Mouse (Mus musculus) leukemia stem cell, adult 10-12 weeks (primary cell): ENCODE measurements around the gene Gm44596. TPM values are rescaled to one million over a fixed set of nuclear protein-coding genes. Genes with fewer than 3 reads are reported as not detected.

ENCODE experiments used
- polyA plus RNA-seq: library from polyadenylated mRNA; stranded (reverse); fragments of >175 nt; gene quantifications from 2 replicates; pipeline ENCODE4 v1.2.3, GENCODE M21; 2012; ENCODE audit warnings: low replicate concordance

The Gm44596 gene
- not detected in 2 replicates for polyA plus RNA-seq

DNA sequence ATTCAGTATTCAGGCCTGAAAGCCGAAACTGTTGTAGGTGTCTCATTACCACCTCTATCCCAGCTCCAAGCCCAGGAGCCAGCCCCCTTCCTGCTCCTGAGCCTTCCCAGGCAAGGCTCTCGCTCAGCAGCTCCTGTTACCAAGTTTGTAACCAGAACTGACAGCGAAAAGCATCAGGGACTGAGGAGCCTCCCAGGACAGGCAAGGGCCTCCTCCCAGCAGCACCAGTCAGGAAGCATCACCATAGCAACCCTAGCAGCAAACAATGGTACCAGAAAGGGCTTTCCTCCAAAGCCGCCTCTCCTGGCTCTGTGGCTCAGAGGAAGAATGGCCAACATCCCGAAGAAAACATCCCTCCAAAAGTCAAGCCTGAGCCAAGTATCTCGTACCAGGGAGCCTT, at the start of gene Gm44596, which contains the start of gene Tex52:
TSS of gene Gm44596 (plus strand) at position 312 of the 400 bp plus-strand sequence.
TSS of gene Tex52 (plus strand) at position 265 of the 400 bp plus-strand sequence.

DNA sequence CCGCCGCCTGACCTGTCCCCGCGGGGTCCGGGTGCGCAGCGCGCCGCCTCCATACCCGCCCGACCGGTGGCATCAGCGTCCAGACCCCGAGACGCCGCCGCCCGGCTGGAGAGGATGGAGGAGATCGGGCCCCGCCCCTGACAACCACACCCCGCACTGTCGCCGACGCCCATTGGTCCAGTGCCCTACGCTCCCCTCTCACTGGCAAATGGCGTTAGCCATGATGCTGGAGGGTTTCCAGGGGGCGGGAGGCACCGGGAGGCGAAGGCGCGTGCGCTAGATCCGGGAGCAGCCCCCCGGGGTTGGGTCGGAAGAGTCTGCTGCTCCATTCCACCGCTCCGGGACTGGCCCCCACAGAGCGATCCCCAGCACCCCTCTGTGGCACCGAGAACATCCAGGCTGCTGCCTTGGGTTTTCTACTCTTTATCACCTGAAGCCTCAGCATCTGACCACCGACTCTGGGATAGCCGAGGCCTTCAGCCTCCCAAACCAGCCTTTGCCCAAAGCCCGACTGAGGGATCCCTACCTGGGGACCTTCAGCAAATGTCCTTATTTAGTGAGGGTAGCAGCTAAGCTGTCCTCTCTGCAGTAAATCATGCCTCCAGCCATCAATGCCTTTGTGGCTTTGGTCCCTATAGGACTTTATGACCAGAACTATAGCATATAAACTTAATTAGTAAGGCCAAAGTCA, 19.4 kb upstream of the Gm44596 start, which contains the start of gene Tulp3:
TSS of gene Tulp3 (minus strand) at position 126 of the 691 bp plus-strand sequence.

DNA sequence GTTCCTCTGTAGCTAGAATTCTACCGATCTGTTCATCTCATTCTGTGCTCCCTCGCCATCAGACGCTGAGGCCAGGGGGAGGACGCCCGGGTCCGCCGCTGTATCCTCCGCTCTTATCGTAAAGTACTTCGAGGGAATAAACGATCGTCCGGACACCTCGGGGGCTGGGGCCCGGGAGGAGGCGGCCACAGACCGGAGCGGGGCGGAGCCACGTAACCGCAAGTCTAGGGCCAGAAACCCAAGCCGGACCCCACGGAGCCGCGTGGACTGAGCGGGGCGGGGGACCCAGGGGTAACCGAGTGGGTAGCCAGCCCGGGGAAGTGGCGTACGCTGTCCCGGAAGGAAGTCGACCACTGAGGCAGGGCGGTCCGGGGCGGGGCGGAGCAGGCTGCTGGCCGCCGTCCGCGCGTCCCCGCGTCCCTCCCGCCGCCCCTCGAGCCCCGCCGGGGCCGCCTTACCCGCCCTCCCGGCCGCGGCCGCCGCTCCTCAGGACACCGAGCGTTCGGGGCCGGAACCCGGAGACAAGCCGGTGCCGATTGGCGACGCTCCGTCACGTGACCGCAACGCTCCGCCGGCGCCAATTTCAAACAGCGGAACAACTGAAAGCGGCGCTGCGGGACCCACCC, 12.8 kb upstream of the Gm44596 start, which contains the start of the genes Rhno1 and Foxm1:
TSS of gene Rhno1 (minus strand) at position 531 of the 626 bp plus-strand sequence.
TSS of gene Foxm1 (plus strand) at position 587 of the 626 bp plus-strand sequence.

DNA sequence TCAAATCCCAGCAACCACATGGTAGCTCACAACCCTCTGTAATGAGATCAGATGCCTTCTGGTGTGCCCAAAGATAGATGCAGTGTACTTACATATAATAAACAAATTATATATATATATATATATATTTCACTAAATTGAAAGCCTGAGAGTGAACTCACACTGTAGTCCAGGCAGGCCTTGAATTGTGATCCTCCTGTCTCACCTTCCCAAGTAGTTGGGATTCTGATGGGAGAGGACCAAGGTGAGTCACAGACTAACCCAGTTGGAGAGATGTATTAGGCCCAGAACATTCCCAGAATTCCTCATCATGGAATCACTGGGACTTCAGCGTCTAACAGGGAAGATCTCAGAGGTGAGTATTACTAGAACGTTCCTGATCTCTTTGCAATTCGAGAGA, 23.7 kb downstream of the Gm44596 start, which contains the start of gene Nrip2:
TSS of gene Nrip2 (plus strand) at position 301 of the 400 bp plus-strand sequence.

DNA sequence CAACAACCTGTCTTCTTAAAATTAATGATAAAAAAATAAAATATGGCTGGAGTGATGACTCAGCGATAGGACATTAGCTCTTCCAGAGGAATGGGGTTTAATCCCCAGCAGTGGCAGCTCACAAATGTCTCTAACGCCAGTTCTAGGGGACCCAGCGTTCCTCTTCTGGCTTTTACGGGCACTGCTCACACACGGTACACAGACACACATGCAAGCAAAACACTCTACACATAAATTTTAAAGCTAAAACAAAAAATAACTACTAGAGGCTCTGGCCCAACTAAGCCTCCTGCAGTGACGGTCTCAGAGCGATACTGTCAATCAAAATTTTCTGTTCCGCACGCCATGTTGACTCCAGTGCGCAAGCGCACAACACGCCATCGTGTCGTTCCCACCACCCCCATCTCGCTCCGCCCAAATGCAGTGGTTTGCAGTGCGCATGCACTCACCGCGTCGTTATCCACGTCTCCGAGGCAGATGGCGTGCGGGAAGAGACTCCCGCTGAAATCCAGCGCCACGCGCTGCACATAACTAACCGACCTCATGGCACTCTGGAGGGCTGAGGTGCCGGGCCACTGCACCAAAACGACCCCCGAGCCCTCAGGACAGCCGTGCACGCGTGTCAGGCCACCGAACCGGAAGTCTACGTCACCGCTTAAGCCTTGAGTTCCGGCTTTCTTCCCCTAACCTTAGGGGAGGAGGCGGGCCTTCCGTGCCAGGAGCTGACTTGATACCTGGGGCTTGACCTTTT, 49.1 kb downstream of the Gm44596 start, which contains the start of gene Itfg2:
TSS of gene Itfg2 (minus strand) at position 663 of the 751 bp plus-strand sequence.

DNA sequence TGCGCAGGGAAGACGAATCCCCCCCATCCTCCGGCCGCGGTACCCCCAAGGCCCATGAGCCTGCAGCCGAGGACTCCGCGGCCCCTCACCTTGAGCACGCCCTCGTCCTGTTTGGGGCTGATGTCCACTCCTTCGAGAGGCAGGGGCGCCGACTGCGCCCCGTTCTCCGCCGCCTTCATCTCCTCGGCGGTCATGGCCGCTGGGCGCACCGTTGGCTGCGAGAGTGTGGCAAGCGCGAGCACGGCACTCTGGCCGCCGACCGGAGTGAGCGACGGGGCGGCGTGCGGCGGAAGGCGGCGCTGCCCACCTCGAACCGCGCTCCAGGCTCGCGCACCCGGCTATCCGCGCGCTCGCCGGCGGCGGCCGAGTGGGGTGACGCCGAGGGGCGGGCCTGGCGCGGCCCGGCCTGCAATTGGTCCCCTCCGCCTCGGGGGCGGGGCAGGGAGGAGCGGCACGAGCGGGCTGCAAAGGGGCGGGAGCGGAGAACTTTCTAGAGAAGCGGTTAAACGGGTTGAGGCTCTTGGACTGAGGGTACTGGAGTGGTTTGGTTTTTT, 63.1 kb downstream of the Gm44596 start, which contains the start of gene Fkbp4:
TSS of gene Fkbp4 (minus strand) at position 361 of the 554 bp plus-strand sequence.

Other genes with a start within 250 kb of the Gm44596 start
- gene Tspan9, start 231.9 kb upstream of the Gm44596 start, polyA plus RNA-seq = 2.0 and 5.5 TPM in 2 replicates
- gene Tead4, start 74.7 kb upstream of the Gm44596 start, polyA plus RNA-seq = 0.41 TPM in 1 of 2 replicates, not detected in the other
- 0.57 and 0.70 TPM in 2 replicates for gene Tulp3, start 19.7 kb upstream of the Gm44596 start, polyA plus RNA-seq
- gene Rhno1, start 12.6 kb upstream of the Gm44596 start, polyA plus RNA-seq = 32.6 and 53.8 TPM in 2 replicates
- 41.4 and 98.2 TPM in 2 replicates for gene Foxm1, start 12.5 kb upstream of the Gm44596 start, polyA plus RNA-seq
- gene Tex52, start within 50 bp of the Gm44596 start, polyA plus RNA-seq = not detected in 2 replicates
- not detected in 2 replicates for gene Nrip2, start 23.8 kb downstream of the Gm44596 start, polyA plus RNA-seq
- 21.7 and 25.3 TPM in 2 replicates for gene Itfg2, start 49.4 kb downstream of the Gm44596 start, polyA plus RNA-seq
- gene Fkbp4, start 63.2 kb downstream of the Gm44596 start, polyA plus RNA-seq = 181 and 301 TPM in 2 replicates
- 0.39 TPM in 1 of 2 replicates, not detected in the other for gene Pzp, start 151.2 kb downstream of the Gm44596 start, polyA plus RNA-seq
- not detected in 2 replicates for gene A2ml1, start 206.1 kb downstream of the Gm44596 start, polyA plus RNA-seq
- not detected in 2 replicates for gene Klrb1a, start 248.0 kb downstream of the Gm44596 start, polyA plus RNA-seq